ENCODE assay signal across 11 mouse cellular contexts in the genomic region with DNA sequence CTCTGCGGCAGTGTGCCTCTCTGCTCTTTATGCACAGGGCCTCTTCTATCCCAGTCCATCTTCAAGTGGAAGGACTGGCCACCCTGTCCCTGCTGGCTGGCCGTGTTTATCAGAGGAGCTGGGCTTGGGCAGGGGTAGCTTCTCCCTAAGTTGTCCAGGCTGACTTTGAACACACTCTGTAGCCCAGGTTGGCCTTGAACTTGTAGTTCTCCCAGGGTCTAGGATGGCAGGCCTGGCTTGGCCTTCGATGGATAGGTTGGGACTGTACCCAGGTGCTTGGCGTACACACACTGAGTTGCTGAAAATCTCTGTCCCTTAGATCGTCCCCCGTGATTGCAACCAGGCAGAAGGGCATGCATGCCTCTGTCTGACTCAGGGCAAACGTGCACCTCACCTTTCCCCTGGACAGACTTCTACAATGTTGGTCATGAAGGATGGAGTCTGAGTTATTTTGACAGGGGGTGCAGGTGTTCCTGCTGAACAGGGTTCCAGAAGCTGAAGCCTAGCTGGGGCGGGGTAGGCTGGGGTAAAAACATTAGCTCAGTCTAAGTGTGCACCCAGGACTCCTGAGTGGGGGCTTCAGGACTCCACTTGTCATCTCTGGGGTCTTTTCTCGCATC. TPM values are rescaled to one million over a fixed set of nuclear protein-coding genes. Genes with fewer than 3 reads are reported as not detected.
DNase-seq lines count a peak whose midpoint lies in the region; ATAC-seq and TF ChIP-seq lines count a peak whose summit lies in the region.
"Had no signal": no experiment of that assay in that cellular context is flagged by ENCODE, and none has a peak within 500 bp of the region (broad histone marks: within the 10 kb centered on the region; RNA-seq: fewer than 3 reads in every experiment).

No protein-coding gene starts in this region.

- 56% methylated on average over 9 of the region's 9 CpGs for WGBS in heart, adult 2 months
- 70% methylated on average over 9 of the region's 9 CpGs for WGBS in forebrain, embryonic 15.5 days
- WGBS in liver, postnatal 0 days (ENCODE audit: insufficient replicate concordance) = 74% methylated on average over 9 of the region's 9 CpGs

- peak in 1 of 2 experiments; percentile 57 for DNase-seq in heart, adult 2 months
- DNase-seq in heart, postnatal 25 days (ENCODE audit: low spot score) = no peak
- DNase-seq in liver, postnatal 0 days = no peak
- no peak for DNase-seq in T-cell, adult 2 months (ENCODE audit: low spot score)

- intact Hi-C loops in heart, adult 2 months (cut with DNase I) = loop anchor here (10.0 kb wide), 1 partner anchor 411 kb away; no protein-coding TSS in a partner anchor
- intact Hi-C loops in heart, postnatal 25 days (cut with DNase I) = no loop called here

- H3K4me2 ChIP-seq in forebrain, embryonic 15.5 days (replicated peaks) = no peak overlapping the region
- H3K4me2 ChIP-seq in liver, postnatal 0 days (ENCODE audit: low read depth, low read length) = peak overlapping the region; percentile 94

- no peaks in the 10 kb centered on the region; the same call in 1 of the 2 replicates for H3K36me3 ChIP-seq in heart, adult 2 months (ENCODE audit: control insufficient read depth, insufficient read depth, low read length)
- H3K36me3 ChIP-seq in megakaryocyte, embryonic 14.5 days (replicated peaks; ENCODE audit: low read length) = peaks cover 85% of the 10 kb centered on the region
- peaks cover 11% of the 10 kb centered on the region for H3K36me3 ChIP-seq in forebrain, embryonic 15.5 days
- H3K36me3 ChIP-seq in liver, postnatal 0 days (replicated peaks; ENCODE audit: insufficient read depth, low read length) = peaks cover 48% of the 10 kb centered on the region

- peak overlapping the region; percentile 71 for H3K9ac ChIP-seq in heart, adult 2 months (ENCODE audit: low read depth, low read length)
- no peak overlapping the region for H3K9ac ChIP-seq in forebrain, embryonic 15.5 days (replicated peaks)
- H3K9ac ChIP-seq in liver, postnatal 0 days (replicated peaks) = 0 out of 2 replicates have a peak overlapping the region, but pooled peaks have one; percentile 21
- H3K9ac ChIP-seq: hindbrain, embryonic 15.5 days had no signal

- peaks cover 45% of the 10 kb centered on the region for H3K4me1 ChIP-seq in heart, adult 2 months (ENCODE audit: control insufficient read depth, insufficient read depth, low read length)
- H3K4me1 ChIP-seq in megakaryocyte, embryonic 14.5 days = peaks cover 90% of the 10 kb centered on the region
- peaks cover 60% of the 10 kb centered on the region for H3K4me1 ChIP-seq in forebrain, embryonic 15.5 days
- peaks cover 58% of the 10 kb centered on the region for H3K4me1 ChIP-seq in liver, postnatal 0 days (ENCODE audit: insufficient read depth)

- peak overlapping the region; percentile 99 for H3K27ac ChIP-seq in heart, adult 2 months
- peak overlapping the region; percentile 91; the same call in 1 of the 2 replicates for H3K27ac ChIP-seq in forebrain, embryonic 15.5 days (replicated peaks)
- no peak overlapping the region for H3K27ac ChIP-seq in liver, postnatal 0 days (ENCODE audit: low read depth)

- peaks cover 5% of the 10 kb centered on the region; the same call in 1 of the 2 replicates for H3K79me2 ChIP-seq in heart, adult 2 months (replicated peaks; ENCODE audit: control insufficient read depth, insufficient read depth, low read length)

- TF ChIP-seq POLR2A in heart, adult 2 months (IDR thresholded peaks at IDR 0.05; ENCODE audit: insufficient read depth, low read depth, low read length) = no peak

- H3K4me3 ChIP-seq in heart, adult 2 months = peak overlapping the region; percentile 50
- H3K4me3 ChIP-seq in megakaryocyte, embryonic 14.5 days (replicated peaks) = peak overlapping the region; percentile 99
- no peak overlapping the region for H3K4me3 ChIP-seq in forebrain, embryonic 15.5 days
- no peak overlapping the region for H3K4me3 ChIP-seq in liver, postnatal 0 days (ENCODE audit: low read depth, low read length)
- H3K4me3 ChIP-seq: hindbrain, embryonic 15.5 days; limb, embryonic 12.5 days had no signal

- TF ChIP-seq CTCF in heart, adult 2 months (IDR thresholded peaks at IDR 0.05) = no peak
- no peak for TF ChIP-seq CTCF in liver, postnatal 0 days (IDR thresholded peaks at IDR 0.05; ENCODE audit: low read depth)

- ATAC-seq in megakaryocyte, adult 5-6 weeks (ENCODE audit: poor library complexity, severe bottlenecking) = no peak
- no peak for ATAC-seq in forebrain, embryonic 15.5 days (replicated peaks)
- ATAC-seq in liver, postnatal 0 days = no peak
- ATAC-seq in activated CD4-positive, CD25-positive, alpha-beta regulatory T cell, adult 4 months = no peak

- no peak for TF ChIP-seq EP300 in heart, adult 2 months (IDR thresholded peaks at IDR 0.05; ENCODE audit: insufficient read depth, low read depth, low read length)
- TF ChIP-seq EP300 in liver, postnatal 0 days (IDR thresholded peaks at IDR 0.05; ENCODE audit: low read depth) = no peak

- no peaks in the 10 kb centered on the region for H3K27me3 ChIP-seq in heart, adult 2 months (ENCODE audit: control insufficient read depth, insufficient read depth, low read length)
- H3K27me3 ChIP-seq in megakaryocyte, embryonic 14.5 days (replicated peaks) = no peaks in the 10 kb centered on the region
- H3K27me3 ChIP-seq in forebrain, embryonic 15.5 days = no peaks in the 10 kb centered on the region
- H3K27me3 ChIP-seq in liver, postnatal 0 days (ENCODE audit: insufficient read depth, low read length) = no peaks in the 10 kb centered on the region

- H3K9me3 ChIP-seq in megakaryocyte, embryonic 14.5 days = no peaks in the 10 kb centered on the region
- no peaks in the 10 kb centered on the region for H3K9me3 ChIP-seq in forebrain, embryonic 15.5 days
- H3K9me3 ChIP-seq in liver, postnatal 0 days (ENCODE audit: low read length) = no peaks in the 10 kb centered on the region
- H3K9me3 ChIP-seq: hindbrain, embryonic 15.5 days; limb, embryonic 12.5 days had no signal

RNA-seq across cellular contexts. Expression of gene Mafk, which starts 4.8 kb away (rescaled TPM):
- 10 to 100 TPM; 33.2 to 34.1 TPM for total RNA-seq in heart, adult 2 months (2021)
- 22.8 and 23.6 TPM in 2 replicates for polyA plus RNA-seq in heart, adult 2 months (2012; rRNA removed)
- 10 to 100 TPM; 30.2 to 30.9 TPM for total RNA-seq in heart, postnatal 25 days (2021)
- 26.5 and 40.1 TPM in 2 replicates for polyA plus RNA-seq in megakaryocyte, embryonic 14.5 days (2012; ENCODE audit: insufficient read depth, low replicate concordance)
- total RNA-seq in megakaryocyte, adult 5-6 weeks (2015) = 9.7 and 10.1 TPM in 2 replicates
- total RNA-seq in megakaryocyte, adult 5-6 weeks (2017) = 18.2 and 20.9 TPM in 2 replicates
- 18.7 and 20.6 TPM in 2 replicates for polyA plus RNA-seq in forebrain, embryonic 15.5 days (2015; fragmentation: Nextera tagmentation; extraction: Ambion mirVana)
- polyA plus RNA-seq in liver, postnatal 0 days (2015; fragmentation: Nextera tagmentation; extraction: Ambion mirVana) = 15.7 and 19.1 TPM in 2 replicates
- polyA plus RNA-seq in activated CD4-positive, CD25-positive, alpha-beta regulatory T cell, adult 4 months (2017; shearing (Covaris generic)) = 10 to 100 TPM; 10.4 to 16.7 TPM

RNA-seq across cellular contexts. Expression of gene Ints1, which starts 20.6 kb away (rescaled TPM):
- total RNA-seq in heart, adult 2 months (2021) = 10 to 100 TPM; 40.2 to 40.9 TPM
- 35.1 and 40.3 TPM in 2 replicates for polyA plus RNA-seq in heart, adult 2 months (2012; rRNA removed)
- 10 to 100 TPM; 43.3 to 47.3 TPM for total RNA-seq in heart, postnatal 25 days (2021)
- 42.9 and 56.6 TPM in 2 replicates for polyA plus RNA-seq in megakaryocyte, embryonic 14.5 days (2012; ENCODE audit: insufficient read depth, low replicate concordance)
- total RNA-seq in megakaryocyte, adult 5-6 weeks (2015) = 25.5 and 41.7 TPM in 2 replicates
- 15.9 and 31.2 TPM in 2 replicates for total RNA-seq in megakaryocyte, adult 5-6 weeks (2017)
- polyA plus RNA-seq in forebrain, embryonic 15.5 days (2015; fragmentation: Nextera tagmentation; extraction: Ambion mirVana) = 27.1 and 31.1 TPM in 2 replicates
- polyA plus RNA-seq in liver, postnatal 0 days (2015; fragmentation: Nextera tagmentation; extraction: Ambion mirVana) = 5.6 and 6.4 TPM in 2 replicates
- 10 to 100 TPM; 15.6 to 16.7 TPM for polyA plus RNA-seq in activated CD4-positive, CD25-positive, alpha-beta regulatory T cell, adult 4 months (2017; shearing (Covaris generic))

RNA-seq across cellular contexts. Expression of gene Tmem184a, which starts 23.6 kb away (rescaled TPM):
- under 1 TPM in 1 of 2 experiments, not detected in 1; 0.05 TPM for total RNA-seq in heart, adult 2 months (2021)
- 0.29 and 1.5 TPM in 2 replicates for polyA plus RNA-seq in heart, adult 2 months (2012; rRNA removed)
- total RNA-seq in heart, postnatal 25 days (2021) = under 1 TPM; 0.16 to 0.17 TPM
- polyA plus RNA-seq in megakaryocyte, embryonic 14.5 days (2012; ENCODE audit: insufficient read depth, low replicate concordance) = 4.6 and 27.1 TPM in 2 replicates
- not detected in 2 replicates for total RNA-seq in megakaryocyte, adult 5-6 weeks (2015)
- not detected in 2 replicates for total RNA-seq in megakaryocyte, adult 5-6 weeks (2017)
- 0.06 and 0.08 TPM in 2 replicates for polyA plus RNA-seq in forebrain, embryonic 15.5 days (2015; fragmentation: Nextera tagmentation; extraction: Ambion mirVana)
- 3.0 and 3.2 TPM in 2 replicates for polyA plus RNA-seq in liver, postnatal 0 days (2015; fragmentation: Nextera tagmentation; extraction: Ambion mirVana)
- polyA plus RNA-seq in activated CD4-positive, CD25-positive, alpha-beta regulatory T cell, adult 4 months (2017; shearing (Covaris generic)) = under 1 TPM in 1 of 2 experiments, not detected in 1; 0.24 TPM

RNA-seq across cellular contexts. Expression of gene Gm26938, which starts 30.1 kb away (rescaled TPM):
- not detected for total RNA-seq in heart, adult 2 months (2021)
- polyA plus RNA-seq in heart, adult 2 months (2012; rRNA removed) = not detected in 2 replicates
- not detected for total RNA-seq in heart, postnatal 25 days (2021)
- polyA plus RNA-seq in megakaryocyte, embryonic 14.5 days (2012; ENCODE audit: insufficient read depth, low replicate concordance) = not detected in 2 replicates
- not detected in 2 replicates for total RNA-seq in megakaryocyte, adult 5-6 weeks (2015)
- 0.18 TPM in 1 of 2 replicates, not detected in the other for total RNA-seq in megakaryocyte, adult 5-6 weeks (2017)
- polyA plus RNA-seq in forebrain, embryonic 15.5 days (2015; fragmentation: Nextera tagmentation; extraction: Ambion mirVana) = not detected in 2 replicates
- polyA plus RNA-seq in liver, postnatal 0 days (2015; fragmentation: Nextera tagmentation; extraction: Ambion mirVana) = not detected in 2 replicates
- not detected for polyA plus RNA-seq in activated CD4-positive, CD25-positive, alpha-beta regulatory T cell, adult 4 months (2017; shearing (Covaris generic))
- total RNA-seq: adrenal gland, postnatal 4 days had no signal
- polyA plus RNA-seq: hindbrain, embryonic 15.5 days had no signal

RNA-seq across cellular contexts. Expression of gene Psmg3, which starts 30.6 kb away (rescaled TPM):
- total RNA-seq in heart, adult 2 months (2021) = 10 to 100 TPM in 1 of 2 experiments, 1 to 10 TPM in 1; 9.9 to 11.3 TPM
- 14.2 and 15.7 TPM in 2 replicates for polyA plus RNA-seq in heart, adult 2 months (2012; rRNA removed)
- 10 to 100 TPM; 10.2 to 11.1 TPM for total RNA-seq in heart, postnatal 25 days (2021)
- polyA plus RNA-seq in megakaryocyte, embryonic 14.5 days (2012; ENCODE audit: insufficient read depth, low replicate concordance) = 8.5 and 30.7 TPM in 2 replicates
- total RNA-seq in megakaryocyte, adult 5-6 weeks (2015) = 17.6 and 18.3 TPM in 2 replicates
- total RNA-seq in megakaryocyte, adult 5-6 weeks (2017) = 15.2 and 15.6 TPM in 2 replicates
- 84.5 and 89.6 TPM in 2 replicates for polyA plus RNA-seq in forebrain, embryonic 15.5 days (2015; fragmentation: Nextera tagmentation; extraction: Ambion mirVana)
- polyA plus RNA-seq in liver, postnatal 0 days (2015; fragmentation: Nextera tagmentation; extraction: Ambion mirVana) = 28.8 and 29.1 TPM in 2 replicates
- 10 to 100 TPM; 46.1 to 52.5 TPM for polyA plus RNA-seq in activated CD4-positive, CD25-positive, alpha-beta regulatory T cell, adult 4 months (2017; shearing (Covaris generic))

Comparison
In these comparisons a context has a peak if more than half of its experiments do, and no peak if none do; other contexts are left out.
1. H3K4me3 ChIP-seq: peak in heart, adult 2 months (single experiment) and megakaryocyte, embryonic 14.5 days (single experiment); none in forebrain, embryonic 15.5 days (single experiment) and liver, postnatal 0 days (single experiment).